Mouse (Mus musculus): ENCODE results near the gene Jhy.

Jhy gene

GRCm38 (mm10) chr9:40927351-40927980, 36.5 kb downstream of the Jhy start:
- DNase-seq (ENCODE audit: low spot score in 2 of 2): no peak

- DNase-seq (ENCODE audit: low spot score in 2 of 2): no peak
These were observed 45.9 kb downstream of the Jhy start for GRCm38 (mm10) chr9:40917871-40918613.

DNA sequence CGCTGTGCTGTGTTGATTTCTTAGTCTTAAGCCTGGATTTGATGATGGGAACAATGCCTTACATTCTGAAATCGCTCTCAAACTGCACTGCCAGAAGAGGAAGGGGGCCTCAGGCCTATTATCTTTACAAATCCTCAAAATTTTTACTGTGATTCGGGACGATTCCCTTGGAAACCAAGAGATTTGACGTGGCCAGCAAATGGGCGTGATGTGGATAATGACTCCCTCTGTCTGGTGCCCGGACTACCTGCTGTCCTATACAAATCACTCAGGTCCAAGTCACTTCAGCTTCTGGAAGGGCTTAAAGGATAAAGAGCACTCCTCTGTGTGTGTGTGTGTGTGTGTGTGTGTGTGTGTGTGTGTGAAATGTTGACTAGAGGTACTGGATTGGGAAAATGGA, 55.0 kb downstream of the Jhy start:
- no peak for DNase-seq (ENCODE audit: low spot score in 2 of 2)

- no peak for DNase-seq (ENCODE audit: low spot score in 2 of 2)
These were observed 55.5 kb downstream of the Jhy start for GRCm38 (mm10) chr9:40908411-40908810.

- no peak for DNase-seq (ENCODE audit: low spot score in 2 of 2)
These were observed 56.5 kb downstream of the Jhy start for GRCm38 (mm10) chr9:40907413-40907812.

- no peak for DNase-seq (ENCODE audit: low spot score in 2 of 2)
These were observed 71.5 kb downstream of the Jhy start for GRCm38 (mm10) chr9:40892456-40892855.

DNA sequence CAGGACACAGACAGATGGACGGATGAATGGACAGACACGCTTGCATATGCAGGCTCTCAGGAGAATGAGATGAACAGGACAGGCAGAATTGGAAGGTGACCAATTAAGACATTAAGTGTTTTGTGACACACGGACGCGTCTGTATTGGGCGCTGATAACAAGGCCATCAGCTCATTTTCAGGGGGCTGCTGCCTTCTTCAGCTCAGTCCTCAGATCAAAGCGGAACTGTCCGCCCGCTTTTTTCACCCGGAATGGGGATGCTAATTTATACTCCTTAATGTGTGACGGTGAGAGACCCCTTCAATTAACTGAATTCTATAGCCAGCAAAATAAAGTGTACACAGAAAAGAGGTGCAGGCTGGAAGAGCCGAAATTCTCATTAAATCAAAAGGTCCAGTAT, 74.5 kb downstream of the Jhy start:
- DNase-seq (ENCODE audit: low spot score in 2 of 2): no peak

DNA sequence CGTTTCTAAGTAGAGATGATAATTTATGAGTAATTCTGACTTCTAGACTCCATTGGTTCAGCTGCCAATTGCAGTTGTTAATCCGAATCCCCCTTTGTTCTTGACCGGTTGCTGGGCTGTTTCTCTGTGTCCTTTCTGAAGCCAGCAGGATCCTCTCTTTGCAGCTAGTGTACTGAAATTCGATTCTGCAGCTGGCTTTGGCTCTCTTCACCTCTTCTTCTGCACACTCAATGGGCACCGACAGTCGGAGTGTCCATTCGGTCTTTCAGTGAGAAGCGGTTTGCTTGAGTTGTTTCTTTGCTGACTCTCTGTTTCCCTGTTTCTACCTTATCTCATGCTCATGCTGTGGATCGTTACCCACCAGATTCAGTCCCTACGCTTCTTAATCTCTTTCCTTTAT, 78.2 kb downstream of the Jhy start:
- no peak for DNase-seq (ENCODE audit: low spot score in 2 of 2)

GRCm38 (mm10) chr9:40878998-40879397, 84.9 kb downstream of the Jhy start:
- no peak for DNase-seq (ENCODE audit: low spot score in 2 of 2)

DNA sequence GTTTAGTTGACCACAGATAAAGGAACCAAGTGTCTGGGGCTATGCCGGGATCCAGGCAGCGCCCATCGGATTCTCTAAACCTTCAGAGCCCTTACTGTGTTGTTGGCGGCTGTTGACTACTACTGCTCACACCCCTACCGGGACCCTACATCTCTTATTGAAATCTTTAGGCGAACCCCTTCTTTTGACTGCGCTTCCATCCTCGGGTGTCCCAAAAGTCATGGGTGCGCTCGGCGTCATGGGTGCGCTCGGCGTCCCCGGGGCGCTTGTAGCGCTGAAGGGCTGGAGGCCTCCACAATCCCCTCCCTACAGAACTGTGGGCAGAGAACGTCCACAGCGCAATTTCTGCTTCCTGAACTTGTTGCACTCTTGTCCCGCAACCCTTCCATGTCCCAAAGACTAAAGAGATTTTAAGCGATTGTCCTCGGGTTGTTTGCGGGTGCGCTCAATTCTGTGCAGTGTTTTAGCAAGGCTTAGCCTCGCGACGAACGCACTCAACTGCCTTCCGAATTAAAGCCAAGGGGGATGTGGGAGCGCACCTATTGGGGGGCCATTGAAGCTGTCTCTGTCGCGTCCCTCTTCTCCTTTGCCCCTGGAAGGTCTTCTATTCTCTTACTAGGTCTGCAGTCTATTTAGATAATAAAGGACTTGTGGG, 85.5 kb downstream of the Jhy start:
- no peak for DNase-seq (ENCODE audit: low spot score in 2 of 2)

DNA sequence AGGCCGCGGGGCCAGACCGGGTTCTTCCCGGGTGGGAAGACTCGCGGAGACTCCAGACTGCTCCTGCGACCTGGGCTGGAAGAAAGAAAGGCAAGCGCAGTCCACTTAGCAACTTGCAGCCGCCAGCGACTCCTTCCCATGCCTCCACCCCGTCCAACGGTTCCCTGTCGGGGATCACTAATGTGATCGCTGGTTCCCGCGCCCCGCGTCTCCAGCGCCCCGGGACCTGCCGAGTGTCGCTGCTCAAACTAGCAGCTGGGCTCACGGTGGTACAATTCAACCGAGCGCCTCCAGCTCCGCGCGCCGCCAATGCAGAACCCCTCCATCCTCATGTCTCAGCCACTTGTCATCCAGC, 86.1 kb downstream of the Jhy start:
- no peak for DNase-seq (ENCODE audit: low spot score in 2 of 2)

DNA sequence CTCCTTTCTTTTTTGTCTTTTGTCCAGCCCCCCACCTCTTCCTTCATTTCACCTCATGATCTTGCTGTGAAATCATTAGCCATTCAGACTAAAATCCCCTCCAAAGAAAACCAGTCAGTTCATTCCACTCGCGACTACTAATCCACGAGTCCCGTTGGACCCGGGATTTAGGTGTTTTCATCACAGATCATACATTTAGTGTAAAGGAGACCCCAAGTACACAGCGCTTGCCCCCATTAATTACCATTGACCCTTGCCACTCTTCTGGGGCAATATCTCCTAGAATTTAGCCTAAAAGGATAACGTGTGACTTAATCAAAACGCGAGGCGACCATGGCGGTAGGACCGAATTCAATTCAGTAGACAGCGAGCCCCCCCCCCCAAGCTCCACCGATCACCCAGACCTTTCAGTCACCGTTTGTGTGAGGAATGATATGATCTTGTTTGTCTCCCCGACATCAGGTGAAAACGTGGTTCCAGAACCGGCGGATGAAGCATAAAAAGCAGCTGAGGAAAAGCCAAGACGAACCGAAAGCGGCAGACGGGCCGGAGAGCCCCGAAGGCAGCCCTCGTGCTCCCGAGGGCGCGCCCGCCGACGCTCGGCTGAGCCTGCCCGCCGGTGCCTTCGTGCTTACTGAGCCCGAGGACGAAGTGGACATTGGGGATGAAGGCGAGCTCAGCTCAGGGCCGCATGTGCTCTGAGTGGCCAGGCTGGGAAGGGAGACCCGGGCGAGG, 86.6 kb downstream of the Jhy start:
- DNase-seq (ENCODE audit: low spot score in 2 of 2): no peak

DNA sequence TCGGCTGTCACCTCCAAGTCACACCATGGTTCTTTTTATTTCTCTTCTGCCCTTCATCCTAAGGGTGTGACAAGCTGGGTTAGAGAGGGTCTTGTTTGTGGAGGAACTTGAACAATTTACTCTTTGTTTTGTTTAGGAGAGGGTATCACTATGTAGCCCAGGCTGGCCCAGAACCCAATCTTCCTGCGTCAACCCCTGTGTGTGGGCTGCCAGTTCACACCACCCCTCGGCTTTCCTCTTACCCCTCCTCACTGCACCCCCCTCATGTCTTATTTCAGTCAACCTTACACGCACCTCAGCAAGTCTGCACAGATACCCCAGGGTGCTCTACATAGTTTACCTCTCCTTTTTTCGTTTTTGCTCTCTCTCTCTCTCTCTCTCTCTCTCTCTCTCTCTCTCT, 87.2 kb downstream of the Jhy start:
- DNase-seq (ENCODE audit: low spot score in 2 of 2): no peak

DNA sequence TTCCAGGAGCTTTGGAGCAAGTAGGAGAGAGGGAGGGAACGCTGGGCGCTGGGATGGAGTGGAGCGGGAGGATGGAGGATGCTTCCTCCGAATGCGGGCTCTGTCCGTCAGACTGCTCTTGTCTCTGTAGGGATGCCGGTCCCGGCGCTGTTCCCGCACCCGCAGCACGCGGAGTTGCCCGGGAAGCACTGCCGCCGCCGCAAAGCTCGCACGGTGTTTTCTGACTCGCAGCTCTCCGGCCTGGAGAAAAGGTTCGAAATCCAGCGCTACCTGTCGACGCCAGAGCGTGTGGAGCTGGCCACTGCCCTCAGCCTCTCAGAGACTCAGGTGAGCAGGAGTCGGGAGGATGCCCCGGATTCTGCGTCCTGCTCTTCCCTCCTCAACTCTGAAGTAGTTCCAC, 87.8 kb downstream of the Jhy start:
- DNase-seq (ENCODE audit: low spot score in 2 of 2): no peak

DNA sequence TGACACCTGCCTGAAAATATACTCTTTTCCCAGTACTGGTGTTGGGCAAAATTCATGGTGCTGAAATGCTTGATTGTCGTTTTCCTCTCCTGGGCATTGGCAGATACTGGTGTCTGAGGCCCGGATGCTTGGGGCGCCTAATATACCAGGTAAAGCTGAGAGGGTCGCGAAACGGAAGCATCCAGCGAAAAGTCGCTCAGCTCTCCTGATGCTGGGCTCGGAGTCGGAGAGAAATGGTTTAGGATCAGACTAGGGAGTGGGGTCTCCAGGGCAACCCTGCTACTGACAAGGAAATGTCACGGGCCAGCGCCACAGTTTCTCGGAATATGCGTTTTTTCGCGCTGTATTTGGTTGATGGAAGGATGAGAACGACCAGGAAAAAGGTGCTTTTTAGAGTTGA, 88.5 kb downstream of the Jhy start:
- no peak for DNase-seq (ENCODE audit: low spot score in 2 of 2)

- no peak for DNase-seq (ENCODE audit: low spot score in 2 of 2)
These were observed 89.0 kb downstream of the Jhy start for GRCm38 (mm10) chr9:40874961-40875360.

GRCm38 (mm10) chr9:40873556-40874470, 90.1 kb downstream of the Jhy start, which contains the start of gene Bsx:
Gene Bsx (plus strand): TSS chr9:40874127.
- DNase-seq (ENCODE audit: low spot score in 2 of 2): no peak

DNA sequence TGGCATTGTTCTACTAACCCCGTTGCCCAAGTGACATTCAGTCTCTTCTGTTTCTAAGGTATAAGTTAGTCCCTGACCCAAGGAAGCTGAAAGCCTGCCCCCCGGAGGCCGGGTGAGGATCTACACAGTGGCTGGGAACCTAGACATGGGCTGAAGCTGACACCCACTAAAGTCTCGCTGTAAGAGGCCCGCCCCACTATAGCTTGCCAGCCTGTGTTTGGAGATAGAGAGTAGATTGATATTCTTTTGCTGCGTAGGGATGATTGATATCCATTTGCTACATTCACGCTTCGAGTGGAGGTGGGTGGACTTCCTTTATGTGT, 91.8 kb downstream of the Jhy start:
- no peak for DNase-seq (ENCODE audit: low spot score in 2 of 2)

GRCm38 (mm10) chr9:40871369-40872155, 92.4 kb downstream of the Jhy start:
- DNase-seq (ENCODE audit: low spot score in 2 of 2): no peak

DNA sequence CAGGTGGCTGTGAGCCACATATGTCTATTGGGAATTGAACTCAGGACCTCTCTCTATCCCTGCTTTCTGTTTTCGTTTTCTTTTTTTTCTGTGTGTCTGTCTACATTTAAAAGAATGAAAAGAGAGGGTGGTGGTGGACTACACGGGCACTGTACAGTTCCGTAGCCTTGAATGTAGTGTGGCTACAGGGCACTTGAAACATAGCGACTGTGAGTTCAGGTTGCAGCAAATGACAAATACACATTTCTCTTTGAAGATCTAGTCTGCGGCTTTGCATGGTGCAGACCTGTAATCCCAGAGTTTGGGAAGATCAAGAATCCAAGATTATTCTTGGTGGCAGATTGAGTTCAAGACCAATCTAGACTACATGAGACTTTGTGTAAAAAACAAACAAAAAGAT, 93.6 kb downstream of the Jhy start:
- no peak for DNase-seq (ENCODE audit: low spot score in 2 of 2)

DNA sequence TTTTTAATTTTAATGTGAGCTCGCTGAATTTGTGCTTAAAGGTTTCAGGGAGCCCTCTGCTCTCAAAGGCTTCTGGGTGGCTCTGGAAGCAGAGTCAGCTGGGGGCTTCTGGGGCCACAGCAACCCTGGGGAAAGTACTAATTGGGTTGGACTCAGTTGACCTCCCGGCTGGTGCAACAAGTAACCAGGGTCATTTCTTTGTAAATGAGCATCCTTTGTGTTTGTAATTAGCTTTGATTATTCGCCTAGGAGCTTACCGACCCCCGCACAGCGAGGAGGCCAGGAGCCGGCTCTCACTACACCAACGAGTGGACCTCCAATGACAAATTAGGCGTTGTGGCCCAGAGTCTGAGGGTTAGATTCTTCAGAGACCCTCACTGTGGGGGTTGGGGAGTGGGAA, 104.7 kb downstream of the Jhy start:
- no peak for DNase-seq (ENCODE audit: low spot score in 2 of 2)

Data from frontal cortex, postnatal 25 days (tissue).